Mouse (Mus musculus) CH12.LX (cell line): ENCODE data around the gene Ank3. TPM values are rescaled to one million over a fixed set of nuclear protein-coding genes. Genes with fewer than 3 reads are reported as not detected.

ENCODE experiments used
- DNase-seq: peaks from one replicate; pipeline ENCODE4 v3.0.0-alpha.2; 2013; ENCODE audit errors: extremely low read depth
- H3K27ac ChIP-seq: 2 replicates; pipeline ENCODE4 v1.5.1; 2012; ENCODE audit warnings: low read depth, mild to moderate bottlenecking, control low read depth, moderate library complexity; ENCODE audit not compliant: insufficient read depth
- H3K27me3 ChIP-seq: replicated peaks from 2 replicates; pipeline ENCODE3; 2012; ENCODE audit warnings: inconsistent platforms
- H3K36me3 ChIP-seq, 2 experiments: replicated peaks in 1 of 2; 2 replicates each; pipeline versions ENCODE3 to v1.6.1; 2012; ENCODE audit warnings: inconsistent platforms in 1 of 2, low read length in 1 of 2, mild to moderate bottlenecking in 1 of 2, mixed read lengths in 1 of 2, moderate library complexity in 1 of 2; ENCODE audit not compliant: control insufficient read depth in 1 of 2, insufficient read depth in 1 of 2
- H3K4me1 ChIP-seq, 2 experiments: 2 replicates each; pipeline ENCODE4 v1.6.1; 2012; ENCODE audit warnings: inconsistent platforms in 1 of 2, moderate library complexity in 1 of 2; ENCODE audit not compliant: insufficient read depth in 2 of 2, control insufficient read depth in 1 of 2
- H3K4me2 ChIP-seq: 2 replicates; pipeline ENCODE4 v1.6.1; 2012; ENCODE audit warnings: low read depth, mild to moderate bottlenecking, control low read depth; ENCODE audit not compliant: poor library complexity, insufficient read depth, severe bottlenecking
- H3K4me3 ChIP-seq, 3 experiments: fragments of 150-350 bp in 1 of 3; sonication (generic) in 1 of 3; replicated peaks in 1 of 3; 2 replicates each; pipeline versions ENCODE3 to v1.5.1; 2011 to 2012; ENCODE audit warnings: low read depth in 2 of 3, low read length in 2 of 3, mild to moderate bottlenecking in 2 of 3, moderate library complexity in 2 of 3, control low read depth in 1 of 3, improper control_type of control experiment in 1 of 3, inconsistent platforms in 1 of 3, mixed read lengths in 1 of 3; ENCODE audit not compliant: poor library complexity in 1 of 3
- H3K79me2 ChIP-seq: replicated peaks from 2 replicates; pipeline ENCODE4 v1.6.1; 2012; ENCODE audit warnings: mild to moderate bottlenecking, moderate library complexity; ENCODE audit not compliant: control insufficient read depth, poor library complexity, insufficient read depth, severe bottlenecking; ENCODE audit errors: extremely low read depth
- H3K9ac ChIP-seq: 2 replicates; pipeline ENCODE4 v1.6.1; 2012; ENCODE audit warnings: low read depth, mild to moderate bottlenecking, control low read depth, moderate library complexity; ENCODE audit not compliant: insufficient read depth
- H3K9me3 ChIP-seq: replicated peaks from 2 replicates; pipeline ENCODE3; 2012; ENCODE audit warnings: low read length, inconsistent platforms, mixed read lengths
- CHD1 ChIP-seq: IDR thresholded peaks from 2 replicates; pipeline ENCODE4 v1.6.1; 2012; ENCODE audit warnings: low read depth, low read length, improper control_type of control experiment, inconsistent platforms
- CHD2 ChIP-seq: IDR thresholded peaks from 2 replicates; pipeline ENCODE4 v1.6.1; 2011; ENCODE audit warnings: low read length, improper control_type of control experiment
- E2F4 ChIP-seq: IDR thresholded peaks from 2 replicates; pipeline ENCODE4 v1.6.1; 2011; ENCODE audit warnings: low read depth, low read length, improper control_type of control experiment; ENCODE audit not compliant: insufficient replicate concordance
- ELF1 ChIP-seq: IDR thresholded peaks from 2 replicates; pipeline ENCODE4 v1.6.1; 2014; ENCODE audit warnings: low read depth, mild to moderate bottlenecking, inconsistent platforms, low read length, improper control_type of control experiment
- EP300 ChIP-seq: IDR thresholded peaks from 2 replicates; pipeline ENCODE4 v1.6.1; 2011; ENCODE audit warnings: low read length, improper control_type of control experiment
- ETS1 ChIP-seq: conservative IDR thresholded peaks from 2 replicates; pipeline ENCODE4 v1.6.1; 2012; ENCODE audit warnings: low read depth, mild to moderate bottlenecking, inconsistent platforms, low read length, improper control_type of control experiment, moderate library complexity
- GABPA ChIP-seq: IDR thresholded peaks from 2 replicates; pipeline ENCODE4 v1.6.1; 2012; ENCODE audit warnings: low read depth, low read length, improper control_type of control experiment, inconsistent platforms; ENCODE audit not compliant: insufficient replicate concordance
- IRF4 ChIP-seq: IDR thresholded peaks from 2 replicates; pipeline ENCODE4 v1.6.1; 2014; ENCODE audit warnings: low read depth, mild to moderate bottlenecking, inconsistent platforms, low read length, improper control_type of control experiment
- KAT2A ChIP-seq: IDR thresholded peaks from 2 replicates; pipeline ENCODE4 v1.6.1; 2012; ENCODE audit warnings: low read length, improper control_type of control experiment, inconsistent platforms; ENCODE audit not compliant: insufficient replicate concordance
- MAFK ChIP-seq: IDR thresholded peaks from 2 replicates; pipeline ENCODE4 v1.6.1; 2011; ENCODE audit warnings: low read length, improper control_type of control experiment; ENCODE audit not compliant: insufficient replicate concordance
- MAX ChIP-seq: IDR thresholded peaks from 2 replicates; pipeline ENCODE4 v1.6.1; 2011; ENCODE audit warnings: low read length, improper control_type of control experiment
- MAZ ChIP-seq: IDR thresholded peaks from 2 replicates; pipeline ENCODE4 v1.6.1; 2012; ENCODE audit warnings: low read depth, mild to moderate bottlenecking, inconsistent platforms, low read length, improper control_type of control experiment, moderate library complexity
- MEF2A ChIP-seq: IDR thresholded peaks from 2 replicates; pipeline ENCODE4 v1.6.1; 2014; ENCODE audit warnings: low read depth, mild to moderate bottlenecking, inconsistent platforms, low read length, improper control_type of control experiment, borderline replicate concordance
- MXI1 ChIP-seq: IDR thresholded peaks from 2 replicates; pipeline ENCODE4 v1.6.1; 2011; ENCODE audit warnings: mild to moderate bottlenecking, low read depth, low read length, improper control_type of control experiment
- MYC ChIP-seq: IDR thresholded peaks from 2 replicates; pipeline ENCODE4 v1.6.1; 2011; ENCODE audit warnings: low read depth, mild to moderate bottlenecking, improper control_type of control experiment, low read length
- NRF1 ChIP-seq: IDR thresholded peaks from 2 replicates; pipeline ENCODE4 v1.6.1; 2014; ENCODE audit warnings: low read depth, mild to moderate bottlenecking, inconsistent platforms, low read length, improper control_type of control experiment, moderate library complexity
- POLR2A ChIP-seq: IDR thresholded peaks from 2 replicates; pipeline ENCODE4 v1.6.1; 2011; ENCODE audit warnings: low read depth, mild to moderate bottlenecking, improper control_type of control experiment, low read length
- SMC3 ChIP-seq: IDR thresholded peaks from 2 replicates; pipeline ENCODE4 v1.6.1; 2011; ENCODE audit warnings: low read depth, low read length, improper control_type of control experiment
- UBTF ChIP-seq: IDR thresholded peaks from 2 replicates; pipeline ENCODE4 v1.6.1; 2012; ENCODE audit warnings: low read depth, mild to moderate bottlenecking, inconsistent platforms, low read length, improper control_type of control experiment, moderate library complexity
- USF1 ChIP-seq: IDR thresholded peaks from 2 replicates; pipeline ENCODE4 v1.6.1; 2014; ENCODE audit warnings: low read depth, mild to moderate bottlenecking, inconsistent platforms, low read length, improper control_type of control experiment
- USF2 ChIP-seq: conservative IDR thresholded peaks from 2 replicates; pipeline ENCODE4 v1.6.1; 2011; ENCODE audit warnings: low read depth, low read length, improper control_type of control experiment
- ZKSCAN1 ChIP-seq: IDR thresholded peaks from 2 replicates; pipeline ENCODE4 v1.6.1; 2012; ENCODE audit warnings: low read depth, inconsistent platforms, low read length, improper control_type of control experiment, borderline replicate concordance
- ZNF384 ChIP-seq: IDR thresholded peaks from 2 replicates; pipeline ENCODE4 v1.6.1; 2012; ENCODE audit warnings: low read depth, low read length, improper control_type of control experiment, inconsistent platforms
- dilution Hi-C: fragments of 300-500 bp; cut with MboI; formaldehyde crosslinking; loops from 2 replicates; pipeline ENCODE4 v1.14.3; 2020; ENCODE audit warnings: low sequenced_read_pairs; ENCODE audit not compliant: extremely low pct_unique_long_range_greater_than_20kb, extremely low pct_ligation_motif_present
- in situ Hi-C: fragments of 300-500 bp; cut with MboI; formaldehyde crosslinking; loops from 3 replicates; pipeline ENCODE4 v1.14.3; 2019; ENCODE audit warnings: low sequenced_read_pairs, low pct_ligation_motif_present, low pct_unique_long_range_greater_than_20kb, mixed read lengths
- polyA plus RNA-seq: library from polyadenylated mRNA; unstranded; fragments of >175 nt; gene quantifications from 2 replicates; pipeline ENCODE4 v1.2.1, GENCODE M21; 2012; ENCODE audit warnings: low read depth; ENCODE audit not compliant: insufficient read length
- total RNA-seq, 2 experiments: library from RNA; depleted of rRNA; stranded (reverse); fragments of 300-350 nt in 1 of 2; fragments of >200 nt in 1 of 2; gene quantifications; 2 replicates each; pipeline ENCODE4 v1.2.3; 2012 to 2014

The Ank3 gene
- total and polyA plus RNA-seq, 3 experiments: 4.7 to 8.3 (median 6.2) TPM

DNA sequence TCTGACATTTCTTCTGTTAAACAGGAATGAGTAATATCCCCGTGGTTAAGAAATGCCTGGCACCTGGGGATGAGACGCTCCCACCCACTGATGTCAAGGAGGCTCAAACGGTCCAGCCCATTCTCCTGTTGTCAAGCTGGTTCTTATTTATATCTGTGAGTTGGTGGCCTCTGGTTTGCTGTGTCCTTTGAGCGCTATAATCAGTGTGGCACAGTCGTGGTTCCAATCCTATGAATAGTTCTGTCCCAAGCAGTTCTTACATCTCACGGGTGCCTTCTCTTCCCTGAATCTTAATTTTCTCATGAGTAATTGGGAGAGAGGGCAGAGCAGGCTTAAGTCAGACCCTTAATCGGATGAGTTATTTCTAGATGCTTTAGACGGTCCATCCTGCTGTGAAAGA, 40.9 kb downstream of the Ank3 start:
- Histone ChIP-seq H3K9ac (no peak overlapping the region), H3K27ac (no peak overlapping the region), H3K79me2 (no peaks in the 10 kb centered on the region), H3K4me1 (no peaks in the 10 kb centered on the region), H3K36me3 (no peaks in the 10 kb centered on the region), H3K27me3 (no peaks in the 10 kb centered on the region), H3K9me3 (no peaks in the 10 kb centered on the region), H3K4me3 (no peak overlapping the region), H3K4me2 (no peak overlapping the region)
- dilution Hi-C loops (no loop called here), in situ Hi-C loops (loop anchor here (25.0 kb wide), 1 partner anchor 348 kb away; no protein-coding TSS in a partner anchor)
- no peak for DNase-seq
- TF ChIP-seq ELF1 (no peak), MYC (no peak), SMC3 (no peak), MAZ (no peak), MAX (no peak), MAFK (no peak), MXI1 (no peak), USF1 (no peak), MEF2A (no peak), ZKSCAN1 (no peak), EP300 (no peak), IRF4 (no peak)

DNA sequence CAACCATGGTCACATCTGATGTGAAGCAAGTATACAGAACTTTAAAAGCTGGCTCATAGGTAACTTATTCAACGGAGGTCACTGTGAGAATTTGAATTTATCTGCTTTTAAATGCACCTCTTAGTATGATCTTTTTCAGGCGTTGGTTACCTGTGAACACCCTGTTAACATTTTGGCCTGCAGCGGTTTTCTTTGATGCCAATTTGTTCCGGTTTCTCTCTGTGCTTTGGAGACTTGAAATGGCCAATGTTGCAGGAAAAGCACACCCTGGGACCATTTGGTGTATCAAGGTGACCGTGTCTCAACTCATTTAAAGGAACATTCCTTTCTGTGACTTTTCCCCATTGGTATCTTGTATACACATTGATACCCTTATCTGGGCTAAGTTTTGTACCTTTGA, 46.0 kb downstream of the Ank3 start:
- Histone ChIP-seq H3K9ac (no peak overlapping the region), H3K36me3 (no peaks in the 10 kb centered on the region), H3K4me3 (no peak overlapping the region), H3K27ac (no peak overlapping the region), H3K4me2 (no peak overlapping the region)
- in situ Hi-C loops (loop anchor here (25.0 kb wide), 1 partner anchor 343 kb away; no protein-coding TSS in a partner anchor), dilution Hi-C loops (no loop called here)
- DNase-seq: no peak
- no peak for TF ChIP-seq ZNF384
- no peak for TF ChIP-seq NRF1
- TF ChIP-seq MEF2A: no peak
- no peak for TF ChIP-seq CHD1
- no peak for TF ChIP-seq ETS1
- no peak for TF ChIP-seq CHD2
- TF ChIP-seq E2F4: no peak
- no peak for TF ChIP-seq POLR2A
- TF ChIP-seq KAT2A: no peak
- no peak for TF ChIP-seq GABPA
- no peak for TF ChIP-seq USF2
- TF ChIP-seq MAX: no peak
- TF ChIP-seq UBTF: no peak
- no peak for TF ChIP-seq IRF4
- TF ChIP-seq, all 38 proteins: peak for 0
- Histone ChIP-seq H3K9me3 (no peaks in the 10 kb centered on the region), H3K4me1 (peaks cover 0 to 8% of the 10 kb centered on the region in 2 experiments; a peak in 2 of 4 replicates), H3K27me3 (no peaks in the 10 kb centered on the region), H3K79me2 (no peaks in the 10 kb centered on the region)
